Mouse (Mus musculus) NIH3T3 (cell line): ENCODE data around the gene Evi5.

ENCODE experiments used
- DNase-seq: peaks from one replicate; pipeline ENCODE4 v3.0.0-alpha.2; 2012; ENCODE audit warnings: low read depth

Gene Evi5

GRCm38 (mm10) chr5:107749229-107749916 is 125.5 kb downstream of the Evi5 start:
- peak; percentile 90 for DNase-seq

DNA sequence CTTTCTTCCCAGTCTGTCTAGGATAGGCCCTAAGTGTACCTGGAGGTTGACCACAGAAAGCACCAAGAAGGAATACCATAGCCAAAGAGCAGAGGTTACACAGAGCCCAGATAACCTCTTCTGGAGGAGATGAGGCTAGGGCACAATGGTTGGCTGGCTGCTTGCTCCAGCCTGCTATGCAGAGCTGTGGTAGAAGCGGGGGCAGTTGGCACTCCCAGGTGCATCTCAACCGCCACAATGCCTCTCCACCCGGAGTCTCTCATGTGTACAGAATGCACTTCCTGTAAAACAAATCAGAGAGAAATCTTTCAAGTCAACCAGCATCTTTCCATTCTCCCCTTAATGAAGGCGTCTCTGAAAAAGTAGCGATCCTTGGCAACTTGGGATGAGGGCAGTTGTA is 135.9 kb downstream of the Evi5 start:
- no peak for DNase-seq

DNA sequence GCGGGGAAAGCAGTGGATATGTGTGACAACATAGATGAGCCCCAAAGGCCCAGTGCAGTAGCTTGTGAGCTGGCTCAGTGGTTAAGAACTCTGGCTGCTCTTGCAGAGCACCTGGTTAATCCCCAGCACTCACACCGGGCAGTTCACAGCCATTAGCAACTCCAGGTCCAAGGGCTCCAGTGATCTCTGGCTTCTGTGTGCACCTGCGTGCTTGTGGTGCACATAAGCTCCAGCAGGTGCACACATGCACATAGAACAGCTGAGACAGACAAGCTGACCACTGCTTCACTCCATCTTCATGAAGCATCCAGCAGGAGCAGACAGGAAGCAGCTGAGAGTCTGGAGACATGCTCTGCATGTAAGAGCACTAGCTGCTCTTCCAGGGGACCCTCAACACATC is 136.6 kb downstream of the Evi5 start:
- no peak for DNase-seq

GRCm38 (mm10) chr5:107736171-107736570 is 138.7 kb downstream of the Evi5 start:
- DNase-seq: no peak

- DNase-seq: no peak
These were observed 143.1 kb downstream of the Evi5 start for GRCm38 (mm10) chr5:107731844-107732243.

GRCm38 (mm10) chr5:107731408-107731807 is 143.5 kb downstream of the Evi5 start:
- no peak for DNase-seq

DNA sequence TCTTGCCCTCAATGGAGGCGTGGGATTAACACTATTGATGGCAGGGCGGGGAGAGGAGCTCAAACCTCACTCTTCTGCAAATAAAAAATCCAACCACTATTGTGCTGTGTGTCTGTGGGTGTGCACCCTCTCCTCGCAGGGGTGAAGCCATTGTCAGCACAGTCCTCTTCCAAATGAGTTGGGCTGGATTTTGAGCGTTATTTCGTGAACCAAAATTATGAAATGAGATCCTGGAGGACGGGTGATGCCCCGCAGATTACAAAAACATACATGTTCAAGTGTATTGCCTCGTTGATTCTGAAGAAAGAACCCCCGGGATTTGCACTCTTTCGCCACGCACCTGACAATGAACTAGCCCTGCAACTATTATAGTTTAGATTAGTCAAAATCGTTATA is 147.9 kb downstream of the Evi5 start:
- DNase-seq: no peak

DNA sequence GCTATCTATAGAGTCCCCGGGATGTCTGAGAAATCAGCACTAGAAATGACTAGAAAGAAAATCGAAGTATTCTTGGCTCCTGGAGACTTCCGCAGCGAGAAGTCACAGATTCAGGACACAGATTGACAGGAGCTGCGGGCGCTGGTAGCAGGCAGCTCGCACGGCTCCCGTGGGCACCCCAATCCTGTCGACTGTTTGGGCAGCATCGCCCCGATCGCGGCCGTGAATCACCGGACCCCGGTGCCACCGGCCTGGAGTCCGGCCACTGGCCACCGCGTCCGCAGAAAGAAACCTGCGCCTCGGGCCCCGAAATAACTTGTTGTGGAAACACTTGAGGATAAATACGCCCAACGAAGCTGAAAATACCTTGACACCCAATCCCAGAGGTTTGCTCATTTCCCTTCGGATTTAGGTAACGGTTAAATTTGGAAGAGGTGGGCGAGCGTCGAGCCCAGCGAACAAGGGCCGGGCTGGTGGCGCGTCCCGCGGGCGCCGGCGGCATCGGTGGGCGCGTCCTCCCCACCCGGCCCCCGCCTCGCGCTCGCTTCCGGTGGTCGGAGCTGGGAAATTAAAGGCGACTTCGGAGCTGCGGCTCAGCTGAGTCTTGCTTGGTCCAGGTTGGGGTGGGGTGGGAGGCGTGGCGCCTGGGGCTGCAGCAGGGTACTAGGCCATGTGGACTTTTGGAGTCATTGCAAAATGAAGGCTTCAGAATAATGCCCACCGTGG is 148.5 kb downstream of the Evi5 start:
- no peak for DNase-seq

DNA sequence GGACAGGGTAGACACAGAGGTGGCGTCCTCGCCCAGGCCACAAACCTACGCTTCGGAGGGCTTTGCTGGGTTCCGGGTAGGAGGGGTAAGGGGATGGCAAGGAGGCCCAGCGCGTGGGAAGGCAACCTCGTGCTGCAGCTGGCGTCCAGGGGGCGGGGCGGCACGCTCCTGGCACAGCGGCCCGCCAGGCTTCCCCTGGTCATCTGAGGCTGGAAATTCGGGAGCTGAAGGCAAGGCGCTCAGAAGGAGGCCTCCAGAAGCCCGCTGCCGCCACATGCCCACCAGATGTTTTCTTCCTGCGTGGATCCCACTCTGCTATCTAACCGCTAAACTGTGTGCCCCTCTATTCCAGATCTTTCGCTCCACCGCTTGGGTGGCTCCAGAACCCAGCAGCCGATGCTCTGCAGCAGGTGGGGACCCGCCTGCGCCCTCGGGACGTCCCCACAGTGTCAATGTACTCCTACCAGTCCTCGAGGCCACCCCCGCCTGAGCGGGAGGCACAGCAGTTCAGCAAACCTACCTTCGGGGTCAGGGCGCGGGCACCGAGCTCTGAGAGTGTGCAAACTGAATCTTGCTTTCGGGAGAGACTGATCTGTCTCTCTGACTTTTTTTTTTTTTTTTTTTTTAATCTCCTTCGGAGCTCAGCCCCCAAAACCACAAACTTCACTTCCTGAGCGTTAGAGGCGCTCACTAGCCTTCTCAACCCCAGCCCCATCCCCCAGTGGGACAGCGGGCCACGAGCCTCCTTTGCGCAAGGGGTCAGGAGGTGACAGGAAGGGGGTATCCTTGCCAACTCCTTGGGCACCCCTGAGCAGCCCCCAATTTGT is 149.3 kb downstream of the Evi5 start, which contains the start of gene Gfi1:
Gene Gfi1 (minus strand): TSS at position 602 of the 827 bp plus-strand sequence.
- no peak for DNase-seq

GRCm38 (mm10) chr5:107724661-107725434 is 150.1 kb downstream of the Evi5 start:
- no peak for DNase-seq

- DNase-seq: no peak
These were observed 151.1 kb downstream of the Evi5 start for GRCm38 (mm10) chr5:107723541-107724511.

DNA sequence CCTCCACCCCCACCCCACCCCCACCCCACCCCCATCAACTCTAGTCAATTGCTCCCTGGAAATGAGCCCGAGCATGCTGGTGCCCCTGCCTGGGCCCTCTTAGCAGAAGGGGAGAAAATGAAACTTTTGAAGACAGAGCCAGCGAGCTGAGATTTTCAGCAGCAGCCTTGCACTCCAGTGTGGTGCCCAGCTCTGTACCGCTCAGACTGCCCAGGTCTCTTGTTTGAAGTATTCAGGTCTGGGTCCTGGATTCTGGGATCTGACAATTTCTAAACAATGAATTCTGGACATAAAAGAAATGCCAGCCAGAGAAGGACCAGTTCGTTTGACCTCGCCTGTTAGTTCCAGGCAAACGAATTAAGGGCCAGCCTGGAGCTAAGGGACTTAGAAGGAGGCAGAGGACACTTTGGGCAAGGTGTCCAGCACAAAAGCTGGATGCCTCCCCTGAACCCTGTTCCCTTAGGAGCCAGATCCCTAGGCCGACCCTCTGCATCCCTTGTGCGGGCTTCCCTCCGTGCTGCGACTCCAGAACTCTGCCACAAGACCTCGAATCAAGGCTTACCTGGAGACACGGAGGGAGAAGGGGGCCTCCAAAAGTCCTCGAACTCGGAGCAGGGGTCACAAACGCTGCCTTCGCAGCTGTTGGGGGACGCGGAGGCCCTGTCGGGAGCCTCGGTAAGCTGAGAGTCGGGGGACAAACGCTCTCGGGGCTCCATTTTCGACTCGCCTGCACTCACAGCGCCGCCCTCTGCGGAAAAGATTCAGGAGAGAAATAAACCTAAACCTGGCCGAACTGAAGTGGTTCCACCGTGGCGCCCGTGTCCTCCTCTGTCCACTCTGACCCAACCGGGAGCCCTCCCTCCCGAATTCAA is 152.0 kb downstream of the Evi5 start:
- DNase-seq: no peak

- no peak for DNase-seq
These were observed 153.3 kb downstream of the Evi5 start for GRCm38 (mm10) chr5:107721638-107722011.

- DNase-seq: no peak
These were observed 153.8 kb downstream of the Evi5 start for GRCm38 (mm10) chr5:107720991-107721637.

DNA sequence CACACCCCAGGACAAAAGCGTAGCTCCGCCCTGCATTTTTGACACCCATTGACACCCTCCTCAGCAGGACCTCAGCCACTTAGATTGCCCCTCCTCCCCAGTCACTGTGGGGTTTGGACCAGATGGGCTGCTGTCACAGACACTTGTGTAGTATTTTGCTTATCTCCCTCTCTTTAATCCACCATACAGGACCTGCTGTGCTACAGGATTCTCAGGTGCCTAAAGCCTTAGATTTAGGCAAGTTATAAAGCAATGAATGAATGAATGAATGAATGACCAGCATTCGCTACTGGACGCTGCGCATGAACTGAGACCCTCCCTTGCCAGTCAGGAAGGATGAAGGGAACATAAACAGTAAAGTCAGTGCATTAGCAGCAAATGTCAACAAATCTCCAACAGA is 154.4 kb downstream of the Evi5 start:
- DNase-seq: no peak

- DNase-seq: no peak
These were observed 155.1 kb downstream of the Evi5 start for GRCm38 (mm10) chr5:107719786-107720185.

DNA sequence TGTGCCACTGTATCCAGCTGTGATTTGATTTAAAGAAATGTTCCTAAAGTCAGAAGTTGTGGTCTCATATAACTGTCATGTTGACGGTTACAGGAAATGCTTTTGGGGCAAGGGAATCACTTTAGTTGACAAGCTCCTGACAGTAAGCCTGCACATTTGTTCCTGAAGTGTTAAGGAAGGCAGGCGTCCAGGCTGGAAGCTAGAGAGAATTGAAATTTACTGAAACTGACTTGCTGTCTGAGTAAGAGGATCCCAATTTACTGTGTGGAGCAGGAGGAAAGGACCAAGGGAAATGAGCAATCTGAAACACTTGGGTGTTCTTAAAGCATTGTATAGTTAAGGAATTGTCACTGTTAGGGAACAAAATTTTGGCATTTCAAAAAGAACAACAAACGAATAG is 155.7 kb downstream of the Evi5 start:
- DNase-seq: no peak

- DNase-seq: no peak
These were observed 157.0 kb downstream of the Evi5 start for GRCm38 (mm10) chr5:107717871-107718361.

- DNase-seq: no peak
These were observed 163.2 kb downstream of the Evi5 start for GRCm38 (mm10) chr5:107711689-107712088.
